Mouse (Mus musculus) myocyte (in vitro differentiated cells): ENCODE measurements at regions not wholly inside any gene's neighbourhood (a gene's known extent, or its start where the extent isn't known, plus 50 kb on each side); places are given as distances from the start of the nearest gene placed in this dataset.
"Not testable (repeated sequence)": the region's sequence is repeated elsewhere in the genome, so short reads cannot be mapped to it uniquely, and the experiment has no call there.

Experiments used
- H3K27me3 ChIP-seq: one replicate; pipeline ENCODE4 v1.6.1; 2011; ENCODE audit not compliant: control insufficient read depth, insufficient read depth, insufficient read length
- H3K36me3 ChIP-seq: one replicate; pipeline ENCODE4 v1.6.1; 2011; ENCODE audit not compliant: control insufficient read depth, insufficient read depth
- H3K4me2 ChIP-seq: one replicate; pipeline ENCODE4 v1.6.1; 2011; ENCODE audit warnings: low read depth, control low read depth
- H3K4me3 ChIP-seq: one replicate; pipeline ENCODE4 v1.5.1; 2011; ENCODE audit warnings: mild to moderate bottlenecking, control low read depth, moderate library complexity
- H3K79me2 ChIP-seq: one replicate; pipeline ENCODE4 v1.6.1; 2011; ENCODE audit not compliant: control insufficient read depth, insufficient read depth
- H3ac ChIP-seq: one replicate; pipeline ENCODE4 v1.6.1; 2011; ENCODE audit not compliant: control insufficient read depth, insufficient read length
- CEBPB ChIP-seq: IDR thresholded peaks from 2 replicates; pipeline ENCODE4 v1.6.1; 2011; ENCODE audit warnings: mild to moderate bottlenecking, moderate library complexity; ENCODE audit not compliant: poor library complexity, insufficient read depth, severe bottlenecking
- E2F4 ChIP-seq: IDR thresholded peaks from one replicate; pipeline ENCODE4 v1.6.1; 2011; ENCODE audit warnings: mild to moderate bottlenecking, control low read depth, moderate library complexity; ENCODE audit not compliant: insufficient read depth
- MAX ChIP-seq: IDR thresholded peaks from one replicate; pipeline ENCODE4 v1.6.1; 2011; ENCODE audit warnings: low read depth, mild to moderate bottlenecking, control low read depth
- MYOG ChIP-seq, 3 experiments: IDR thresholded peaks; one replicate each; pipeline ENCODE4 v1.6.1; 2011; ENCODE audit warnings: control low read depth in 2 of 3, low read depth in 2 of 3, mild to moderate bottlenecking in 2 of 3; ENCODE audit not compliant: insufficient read length in 2 of 3, control insufficient read depth in 1 of 3, insufficient read depth in 1 of 3
- POLR2A ChIP-seq: IDR thresholded peaks from one replicate; pipeline ENCODE4 v1.6.1; 2011; ENCODE audit warnings: low read depth, mild to moderate bottlenecking, control low read depth, moderate library complexity; ENCODE audit not compliant: insufficient read length
- POLR2AphosphoS2 ChIP-seq: IDR thresholded peaks from one replicate; pipeline ENCODE4 v1.6.1; 2011; ENCODE audit warnings: low read depth, control low read depth; ENCODE audit not compliant: insufficient read length
- REST ChIP-seq: IDR thresholded peaks from one replicate; pipeline ENCODE4 v1.6.1; 2011; ENCODE audit warnings: mild to moderate bottlenecking, control low read depth, moderate library complexity; ENCODE audit not compliant: insufficient read depth, insufficient read length
- SRF ChIP-seq: IDR thresholded peaks from one replicate; pipeline ENCODE4 v1.6.1; 2011; ENCODE audit warnings: low read depth; ENCODE audit not compliant: control insufficient read depth, insufficient read length
- TCF12 ChIP-seq: IDR thresholded peaks from one replicate; pipeline ENCODE4 v1.6.1; 2011; ENCODE audit warnings: mild to moderate bottlenecking, control low read depth; ENCODE audit not compliant: poor library complexity, insufficient read depth, severe bottlenecking
- TCF3 ChIP-seq: IDR thresholded peaks from one replicate; pipeline ENCODE4 v1.6.1; 2011; ENCODE audit warnings: low read depth, control low read depth; ENCODE audit not compliant: insufficient read length
- USF1 ChIP-seq: IDR thresholded peaks from one replicate; pipeline ENCODE4 v1.6.1; 2011; ENCODE audit warnings: low read depth, mild to moderate bottlenecking, control low read depth, moderate library complexity

GRCm38 (mm10) chr12:20196386-20196785 lies 242.1 kb downstream of the Gm21863 start:
- not testable (repeated sequence) for H3K79me2 ChIP-seq, H3K27me3 ChIP-seq, H3K36me3 ChIP-seq
- Histone ChIP-seq H3K4me2 (peak overlapping the region; percentile 18), H3K4me3 (peak overlapping the region; percentile 17), H3ac (peak overlapping the region; percentile 40)
- TF ChIP-seq POLR2A, result peak; percentile 66

GRCm38 (mm10) chr12:20196905-20197304 lies 242.6 kb downstream of the Gm21863 start:
- Histone ChIP-seq H3K4me3 (peak overlapping the region; percentile 17), H3ac (peak overlapping the region; percentile 40)
- not testable (repeated sequence) for H3K27me3 ChIP-seq, H3K79me2 ChIP-seq, H3K4me2 ChIP-seq, H3K36me3 ChIP-seq

GRCm38 (mm10) chr12:20223921-20224320 lies 269.6 kb downstream of the Gm21863 start:
- not testable (repeated sequence) for H3K4me3 ChIP-seq, H3K79me2 ChIP-seq, H3K4me2 ChIP-seq, H3K36me3 ChIP-seq, H3ac ChIP-seq, H3K27me3 ChIP-seq

DNA sequence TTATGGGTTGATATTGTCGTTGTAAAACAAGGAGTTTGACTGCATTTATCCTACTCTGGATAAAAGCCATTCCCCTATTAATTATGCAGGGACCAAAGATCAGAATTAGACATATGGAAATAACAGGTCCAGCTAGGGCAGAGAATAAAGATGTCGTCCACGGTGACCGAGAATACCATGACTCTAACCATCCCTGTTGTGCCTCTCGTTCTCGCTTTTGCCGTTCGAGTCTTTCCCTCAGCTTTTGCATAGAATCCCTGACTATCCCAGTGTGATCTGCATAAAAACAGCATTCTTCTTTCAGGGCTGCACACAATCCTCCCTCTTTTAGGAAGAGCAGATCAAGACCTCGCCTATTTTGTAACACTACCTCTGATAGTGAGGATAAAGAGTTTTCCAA lies 272.5 kb downstream of the Gm21863 start:
- not testable (repeated sequence) for H3K4me3 ChIP-seq, H3K27me3 ChIP-seq, H3K4me2 ChIP-seq, H3ac ChIP-seq, H3K36me3 ChIP-seq, H3K79me2 ChIP-seq

GRCm38 (mm10) chr12:20227427-20228160 lies 273.3 kb downstream of the Gm21863 start:
- H3K4me3 ChIP-seq, H3K27me3 ChIP-seq, H3K79me2 ChIP-seq, H3K36me3 ChIP-seq, H3K4me2 ChIP-seq, H3ac ChIP-seq: not testable (repeated sequence)

GRCm38 (mm10) chr12:20228321-20228999 lies 274.2 kb downstream of the Gm21863 start:
- not testable (repeated sequence) for H3K4me3 ChIP-seq, H3K36me3 ChIP-seq, H3ac ChIP-seq, H3K27me3 ChIP-seq, H3K4me2 ChIP-seq, H3K79me2 ChIP-seq

- H3K79me2 ChIP-seq, H3K36me3 ChIP-seq, H3ac ChIP-seq, H3K4me3 ChIP-seq, H3K4me2 ChIP-seq, H3K27me3 ChIP-seq: not testable (repeated sequence)
Observed at GRCm38 (mm10) chr12:20229441-20229840, 275.1 kb downstream of the Gm21863 start.

DNA sequence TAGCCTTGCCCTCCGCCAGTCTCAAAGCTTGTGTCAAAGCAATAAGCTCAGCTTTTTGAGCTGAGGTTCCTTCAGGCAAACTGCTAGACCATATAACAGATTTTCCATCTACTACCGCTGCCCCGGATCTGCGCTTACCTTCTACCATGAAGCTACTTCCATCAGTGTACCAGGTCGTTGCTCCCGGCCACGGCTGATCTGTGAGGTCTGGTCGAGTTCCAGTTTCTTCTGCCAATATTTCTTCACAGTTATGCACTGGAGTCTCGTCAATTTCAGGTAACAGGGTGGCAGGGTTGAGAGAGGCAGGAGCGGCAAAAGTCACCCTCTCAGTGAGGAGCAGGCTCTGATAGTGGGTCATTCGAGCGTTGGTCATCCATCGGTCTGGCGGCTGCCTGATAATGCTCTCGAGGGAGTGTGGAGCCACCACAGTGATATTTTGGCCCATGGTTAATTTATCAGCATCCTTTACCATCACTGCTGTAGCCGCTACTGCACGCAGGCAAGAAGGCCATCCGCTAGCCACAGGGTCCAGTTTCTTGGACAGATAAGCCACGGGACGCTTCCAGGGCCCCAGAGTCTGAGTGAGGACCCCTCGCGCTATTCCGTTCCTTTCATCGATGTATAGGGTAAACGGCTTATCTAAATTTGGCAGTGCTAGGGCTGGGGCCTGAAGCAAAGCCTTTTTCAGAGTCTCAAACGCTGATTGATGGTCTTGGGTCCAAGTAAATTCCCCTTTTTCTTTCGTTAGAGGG lies 276.0 kb downstream of the Gm21863 start:
- TF ChIP-seq TCF3 (no peak), REST (no peak), USF1 (no peak), CEBPB (no peak), MYOG (IDR thresholded peaks at IDR 0.05; ENCODE audit: control insufficient read depth in 1 of 3, insufficient read depth in 1 of 3, insufficient read length in 2 of 3, low read depth in 2 of 3) (no peak), MAX (no peak), SRF (no peak), TCF12 (no peak), POLR2AphosphoS2 (no peak), E2F4 (no peak)
- Histone ChIP-seq H3K4me2 (no peak overlapping the region), H3K27me3 (no peaks in the 10 kb centered on the region), H3K4me3 (no peak overlapping the region), H3K36me3 (no peaks in the 10 kb centered on the region), H3ac (no peak overlapping the region), H3K79me2 (no peaks in the 10 kb centered on the region)
